Mouse (Mus musculus): Measurements from ENCODE around the gene Galnt7. TPM values are rescaled to one million over a fixed set of nuclear protein-coding genes. Genes with fewer than 3 reads are reported as not detected.

The Galnt7 gene
- polyA plus RNA-seq, 1 experiment from 2014 or later = 21.5 TPM

DNA sequence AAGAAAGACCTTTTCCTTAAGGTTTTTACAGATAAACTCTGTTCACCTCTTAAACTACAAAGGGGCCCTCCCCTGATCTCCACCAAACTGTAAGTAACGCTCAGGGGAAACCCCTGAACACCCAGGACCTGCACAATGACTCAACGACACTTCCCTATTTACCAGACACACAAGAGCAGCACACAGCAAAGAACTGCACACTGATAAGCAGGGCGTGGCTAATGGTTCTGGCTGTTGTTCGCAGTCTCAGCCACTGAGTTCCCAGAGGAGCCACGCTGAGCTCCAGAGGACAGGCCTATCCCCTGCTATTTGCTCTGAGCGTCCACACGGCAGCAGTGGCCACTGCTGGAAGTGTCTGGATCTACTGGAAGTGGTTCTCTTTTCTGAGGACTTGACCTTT is 76.6 kb downstream of the Galnt7 start:
- H3K9ac ChIP-seq = no peak overlapping the region
- H3K36me3 ChIP-seq = no peaks in the 10 kb centered on the region
- peak; percentile 79 for ATAC-seq (replicated peaks; ENCODE audit: low FRiP score)
- no peaks in the 10 kb centered on the region for H3K9me3 ChIP-seq (replicated peaks)
- 48% methylated on average over 7 of the region's 7 CpGs for WGBS
- H3K4me3 ChIP-seq (replicated peaks) = no peak overlapping the region
- H3K4me2 ChIP-seq = no peak overlapping the region
- H3K4me1 ChIP-seq = peaks cover 9% of the 10 kb centered on the region
- no peak overlapping the region for H3K27ac ChIP-seq
- no peaks in the 10 kb centered on the region for H3K27me3 ChIP-seq

DNA sequence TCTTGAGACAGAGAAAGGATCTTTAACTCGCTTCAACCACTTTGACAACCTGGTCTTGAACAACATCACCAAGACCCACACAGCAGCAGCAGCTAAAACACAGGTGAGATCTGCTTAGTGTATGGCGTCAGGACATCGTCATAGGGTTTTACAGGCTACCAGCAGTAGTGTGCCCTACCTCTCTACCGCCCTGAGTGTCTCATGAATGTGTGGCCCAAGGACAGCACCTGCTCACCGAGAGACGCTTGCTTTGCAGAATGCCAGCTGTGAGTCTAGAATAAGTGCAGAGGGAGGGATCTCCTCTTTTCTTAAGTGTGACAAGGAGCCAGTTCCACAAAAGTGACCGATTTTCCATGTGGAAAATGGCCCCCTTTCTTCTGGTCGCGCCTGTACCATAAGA is 77.5 kb downstream of the Galnt7 start:
- Histone ChIP-seq H3K27ac (no peak overlapping the region), H3K27me3 (no peaks in the 10 kb centered on the region), H3K4me2 (no peak overlapping the region), H3K9me3 (replicated peaks) (no peaks in the 10 kb centered on the region), H3K4me1 (peaks cover 9% of the 10 kb centered on the region), H3K36me3 (no peaks in the 10 kb centered on the region), H3K9ac (no peak overlapping the region), H3K4me3 (replicated peaks) (no peak overlapping the region)
- ATAC-seq (replicated peaks; ENCODE audit: low FRiP score) = no peak
- WGBS = 93% methylated on average over 9 of the region's 9 CpGs

DNA sequence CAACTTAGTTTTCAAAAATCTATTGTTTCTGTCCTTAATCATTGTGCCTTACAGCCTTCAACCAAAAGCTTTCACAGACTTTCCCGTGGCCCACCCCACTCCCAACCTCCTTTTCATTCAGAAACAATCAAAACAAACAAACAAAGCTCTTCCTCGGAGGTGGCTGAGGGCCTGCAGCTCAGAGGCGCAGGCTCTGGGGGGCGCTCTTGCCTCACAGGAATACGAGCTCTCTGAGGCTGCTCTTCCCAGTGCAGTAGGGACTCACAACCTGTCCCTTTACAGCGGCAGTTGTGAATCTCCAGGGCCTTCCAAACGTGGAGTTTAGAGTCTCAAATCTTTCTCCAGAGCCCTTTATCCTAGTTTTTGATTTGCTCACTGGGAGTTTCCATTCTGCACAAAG is 78.4 kb downstream of the Galnt7 start:
- Histone ChIP-seq H3K4me1 (peaks cover 6% of the 10 kb centered on the region), H3K27ac (no peak overlapping the region), H3K9me3 (replicated peaks) (no peaks in the 10 kb centered on the region), H3K9ac (no peak overlapping the region), H3K27me3 (no peaks in the 10 kb centered on the region), H3K36me3 (no peaks in the 10 kb centered on the region), H3K4me2 (no peak overlapping the region), H3K4me3 (replicated peaks) (no peak overlapping the region)
- ATAC-seq (replicated peaks; ENCODE audit: low FRiP score) = peak; percentile 74; the same call in 1 of the 2 replicates
- 12% methylated on average over 7 of the region's 7 CpGs for WGBS

DNA sequence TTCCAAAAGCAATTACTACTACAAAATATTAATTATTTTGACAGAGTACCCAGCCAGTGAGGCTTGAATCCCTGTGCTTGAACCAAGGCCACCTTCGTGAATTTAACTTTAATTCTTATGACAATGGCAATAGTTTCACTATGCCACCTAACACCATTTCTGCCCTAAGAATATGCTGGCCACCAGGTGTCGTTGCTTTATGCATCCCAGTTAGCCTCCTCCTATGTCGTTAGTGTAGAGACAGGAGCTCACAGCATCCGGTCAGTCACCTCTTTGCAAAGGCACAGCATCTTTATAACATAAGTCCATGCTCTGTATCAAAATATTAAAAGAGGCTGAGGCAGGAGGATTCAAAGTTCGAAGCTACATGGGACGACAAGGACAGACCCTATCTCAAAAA is 79.0 kb downstream of the Galnt7 start:
- H3K9ac ChIP-seq = no peak overlapping the region
- H3K9me3 ChIP-seq (replicated peaks) = no peaks in the 10 kb centered on the region
- 78% methylated on average over 6 of the region's 6 CpGs for WGBS
- H3K27ac ChIP-seq = no peak overlapping the region
- H3K4me2 ChIP-seq = no peak overlapping the region
- H3K4me1 ChIP-seq = peaks cover 10% of the 10 kb centered on the region
- ATAC-seq (replicated peaks; ENCODE audit: low FRiP score) = no peak
- H3K36me3 ChIP-seq = no peaks in the 10 kb centered on the region
- no peaks in the 10 kb centered on the region for H3K27me3 ChIP-seq
- H3K4me3 ChIP-seq (replicated peaks) = no peak overlapping the region

DNA sequence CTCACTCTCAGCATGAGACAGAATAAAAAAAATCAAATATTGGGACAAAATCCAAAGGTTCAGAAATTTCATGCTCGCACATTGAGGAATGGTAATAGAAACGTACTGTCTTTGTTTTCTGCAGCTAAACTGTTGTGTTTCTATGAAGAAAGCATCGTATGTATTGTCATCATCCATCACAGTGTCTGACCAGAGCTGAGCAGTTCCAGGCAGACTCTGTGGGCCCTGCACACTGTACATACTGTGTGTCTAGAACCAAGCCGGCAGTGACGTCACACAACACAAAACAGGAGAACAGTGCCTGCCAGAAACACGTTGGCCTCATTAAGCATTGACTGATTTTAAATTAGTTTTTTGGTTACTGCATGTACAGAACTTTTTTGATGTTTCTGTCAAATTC is 82.9 kb downstream of the Galnt7 start:
- H3K4me2 ChIP-seq = no peak overlapping the region
- 73% methylated on average over 6 of the region's 6 CpGs for WGBS
- no peaks in the 10 kb centered on the region for H3K9me3 ChIP-seq (replicated peaks)
- ATAC-seq (replicated peaks; ENCODE audit: low FRiP score) = 0 out of 2 replicates have a peak, but pooled peaks have one; percentile 47
- no peak overlapping the region for H3K4me3 ChIP-seq (replicated peaks)
- H3K9ac ChIP-seq = no peak overlapping the region
- H3K27ac ChIP-seq = no peak overlapping the region
- no peaks in the 10 kb centered on the region for H3K27me3 ChIP-seq
- no peaks in the 10 kb centered on the region for H3K36me3 ChIP-seq
- H3K4me1 ChIP-seq = peaks cover 14% of the 10 kb centered on the region

DNA sequence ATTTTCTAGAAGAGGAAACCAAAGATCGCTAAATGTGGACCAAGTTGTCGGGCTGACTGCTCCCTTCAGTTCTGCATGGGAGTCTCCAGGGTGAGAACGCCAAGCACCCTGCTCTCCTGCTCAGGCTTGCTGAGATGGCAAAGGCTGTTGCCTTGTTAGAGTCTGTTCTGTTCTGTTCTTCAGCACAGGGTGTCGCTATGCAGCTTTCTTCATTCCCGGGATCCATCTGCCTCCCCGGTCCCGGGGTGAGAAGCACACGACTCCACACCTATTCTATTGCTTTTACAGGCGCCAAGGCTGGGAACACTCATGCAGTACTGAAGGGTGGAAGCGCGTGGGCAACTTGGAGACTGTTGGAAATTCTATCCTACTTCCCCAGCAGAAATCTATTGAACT is 83.4 kb downstream of the Galnt7 start:
- ATAC-seq (replicated peaks; ENCODE audit: low FRiP score) = peak; percentile 67
- WGBS = 33% methylated on average over 11 of the region's 11 CpGs

DNA sequence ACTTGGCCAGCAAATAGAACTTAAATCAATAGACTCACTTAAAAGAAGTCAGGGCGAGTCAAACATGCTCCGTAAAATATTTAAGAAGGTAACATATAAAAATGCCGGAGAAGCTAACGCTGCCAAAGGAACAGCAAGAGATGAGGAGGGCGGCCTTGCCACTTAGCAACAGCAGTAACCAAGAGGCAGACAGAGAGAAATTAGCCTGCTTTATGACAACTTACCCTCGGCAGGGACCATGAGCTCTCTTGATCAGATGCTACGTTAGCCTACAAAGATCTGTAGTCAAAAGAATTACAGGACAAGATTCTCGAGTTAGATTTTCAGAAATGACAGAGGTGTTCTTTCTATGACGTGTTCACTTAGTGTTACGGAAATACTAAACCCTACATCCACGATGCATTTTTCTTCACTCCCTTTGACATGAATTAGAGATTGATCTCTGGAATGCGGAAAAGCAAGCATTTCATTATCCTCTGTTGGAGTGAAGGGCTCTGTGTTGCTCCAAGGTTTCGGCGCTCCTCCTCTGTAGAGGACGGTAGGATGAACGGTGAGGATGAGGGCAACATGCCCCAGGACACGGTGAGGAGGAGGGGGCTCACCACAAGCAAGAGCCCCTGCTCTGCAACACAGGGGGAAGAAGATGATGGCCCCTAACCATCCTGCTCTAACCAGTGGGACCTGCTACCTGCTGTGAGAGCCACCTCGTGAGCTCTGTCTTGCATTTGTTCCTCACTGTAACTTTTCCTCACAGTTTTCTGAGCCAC is 84.0 kb downstream of the Galnt7 start:
- Histone ChIP-seq H3K9me3 (replicated peaks) (no peaks in the 10 kb centered on the region), H3K4me2 (no peak overlapping the region), H3K4me1 (peaks cover 11% of the 10 kb centered on the region), H3K9ac (no peak overlapping the region), H3K27ac (no peak overlapping the region), H3K4me3 (replicated peaks) (no peak overlapping the region), H3K36me3 (no peaks in the 10 kb centered on the region), H3K27me3 (no peaks in the 10 kb centered on the region)
- 75% methylated on average over 18 of the region's 18 CpGs for WGBS
- no peak for ATAC-seq (replicated peaks; ENCODE audit: low FRiP score)

More for the DNA sequence above, 83.4 kb downstream of the Galnt7 start:
- Histone ChIP-seq H3K36me3 (no peaks in the 10 kb centered on the region), H3K9me3 (replicated peaks) (no peaks in the 10 kb centered on the region), H3K4me1 (peaks cover 11% of the 10 kb centered on the region), H3K4me3 (replicated peaks) (no peak overlapping the region), H3K27ac (no peak overlapping the region), H3K4me2 (no peak overlapping the region), H3K9ac (no peak overlapping the region), H3K27me3 (no peaks in the 10 kb centered on the region)

DNA sequence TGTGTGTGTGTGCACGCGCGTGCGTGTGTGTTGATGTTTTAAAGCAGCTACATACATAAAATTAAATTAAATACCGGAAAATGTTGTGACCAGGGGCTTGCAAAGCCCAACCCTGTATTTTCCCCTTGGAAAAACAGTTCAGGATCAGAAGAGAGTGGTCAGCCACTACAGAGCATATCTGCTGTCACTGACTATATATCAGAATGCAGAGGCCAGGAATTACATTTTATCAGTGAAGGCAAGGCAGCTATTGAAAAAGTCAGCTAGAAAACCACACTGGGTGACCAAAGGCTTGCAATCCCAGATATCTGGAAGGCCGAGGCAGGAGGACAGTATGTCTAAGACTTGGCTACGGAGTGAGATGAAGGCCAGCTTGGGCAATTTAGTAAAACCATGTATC is 84.8 kb downstream of the Galnt7 start:
- Histone ChIP-seq H3K4me2 (no peak overlapping the region), H3K36me3 (no peaks in the 10 kb centered on the region), H3K9ac (no peak overlapping the region), H3K27me3 (no peaks in the 10 kb centered on the region), H3K9me3 (replicated peaks) (no peaks in the 10 kb centered on the region), H3K27ac (0 out of 2 replicates have a peak overlapping the region, but pooled peaks have one; percentile 38), H3K4me3 (replicated peaks) (no peak overlapping the region), H3K4me1 (peaks cover 14% of the 10 kb centered on the region)
- WGBS = 74% methylated on average over 7 of the region's 7 CpGs
- ATAC-seq (replicated peaks; ENCODE audit: low FRiP score) = peak; percentile 46; the same call in 1 of the 2 replicates

DNA sequence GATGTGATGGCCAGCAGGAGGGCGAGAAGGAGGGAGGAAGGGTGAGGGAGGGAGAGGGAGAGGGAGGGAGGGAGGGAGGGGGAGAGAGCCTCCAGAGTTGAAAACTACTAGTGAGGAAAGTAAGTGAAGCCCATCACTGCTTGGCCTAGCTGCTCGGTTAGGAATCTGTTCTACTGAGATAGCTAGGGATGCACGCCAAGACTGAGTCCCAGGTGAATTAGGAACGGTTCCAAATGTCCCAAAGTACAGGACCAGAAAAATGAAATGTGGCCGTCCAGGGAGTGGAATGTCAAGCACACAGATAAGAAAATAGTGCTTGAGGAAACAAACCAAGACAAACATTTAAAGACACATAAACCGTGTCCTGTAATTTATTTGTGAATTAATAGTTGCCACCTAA is 87.8 kb downstream of the Galnt7 start:
- Histone ChIP-seq H3K9me3 (replicated peaks) (no peaks in the 10 kb centered on the region), H3K4me1 (peaks cover 10% of the 10 kb centered on the region), H3K9ac (no peak overlapping the region), H3K36me3 (no peaks in the 10 kb centered on the region), H3K27ac (no peak overlapping the region), H3K4me3 (replicated peaks) (no peak overlapping the region), H3K4me2 (no peak overlapping the region), H3K27me3 (no peaks in the 10 kb centered on the region)
- WGBS = 56% methylated on average over 6 of the region's 6 CpGs
- ATAC-seq (replicated peaks; ENCODE audit: low FRiP score) = no peak

DNA sequence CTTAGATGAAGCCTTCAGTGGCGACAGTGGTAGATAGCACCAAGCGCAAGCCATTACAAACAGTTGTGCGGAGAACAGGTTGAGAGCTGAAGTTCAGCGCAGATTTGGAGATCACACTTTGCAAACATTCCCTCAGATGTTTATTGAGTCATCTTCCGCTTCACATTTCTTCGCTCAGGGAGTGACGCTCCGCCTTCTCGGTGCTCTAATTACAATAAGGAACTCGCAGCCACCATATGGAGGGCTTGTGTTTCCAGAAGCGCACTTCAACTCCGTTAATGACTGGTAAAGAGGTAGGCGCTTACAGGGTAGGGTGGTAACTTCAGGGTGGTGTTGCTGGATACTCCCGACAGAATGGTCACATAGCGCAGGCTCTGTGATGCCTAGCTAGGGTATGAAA is 89.1 kb downstream of the Galnt7 start:
- H3K4me3 ChIP-seq (replicated peaks) = no peak overlapping the region
- H3K9me3 ChIP-seq (replicated peaks) = no peaks in the 10 kb centered on the region
- no peak overlapping the region for H3K27ac ChIP-seq
- H3K4me2 ChIP-seq = no peak overlapping the region
- no peak overlapping the region for H3K9ac ChIP-seq
- no peak for ATAC-seq (replicated peaks; ENCODE audit: low FRiP score)
- H3K36me3 ChIP-seq = no peaks in the 10 kb centered on the region
- no peaks in the 10 kb centered on the region for H3K27me3 ChIP-seq
- WGBS = 86% methylated on average over 15 of the region's 15 CpGs
- H3K4me1 ChIP-seq = peaks cover 5% of the 10 kb centered on the region; the same call in 1 of the 2 replicates

DNA sequence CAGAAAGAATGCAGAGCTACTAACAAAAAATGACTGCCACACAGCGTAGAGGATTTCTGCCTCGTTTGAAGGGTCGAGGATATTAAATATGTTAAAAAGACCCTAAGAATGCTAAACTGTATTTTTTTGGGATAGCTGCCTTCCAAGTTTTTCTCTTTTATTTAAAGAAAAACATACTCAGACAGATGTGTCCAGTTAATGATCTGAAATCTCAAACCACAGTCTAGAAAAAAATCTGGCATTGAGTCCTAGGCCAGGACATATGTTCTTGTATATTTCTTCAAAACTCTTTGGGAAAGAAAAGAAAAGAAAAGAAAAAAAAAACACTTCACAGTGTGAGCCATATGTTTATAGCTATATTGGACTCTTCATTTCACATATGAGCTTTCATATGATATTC is 90.1 kb downstream of the Galnt7 start:
- H3K4me1 ChIP-seq = peaks cover 3% of the 10 kb centered on the region; the same call in 1 of the 2 replicates
- no peak for ATAC-seq (replicated peaks; ENCODE audit: low FRiP score)
- WGBS = 64% methylated on average over 3 of the region's 3 CpGs
- H3K4me2 ChIP-seq = no peak overlapping the region
- H3K9ac ChIP-seq = no peak overlapping the region
- H3K4me3 ChIP-seq (replicated peaks) = no peak overlapping the region
- H3K36me3 ChIP-seq = no peaks in the 10 kb centered on the region
- H3K27me3 ChIP-seq = no peaks in the 10 kb centered on the region
- H3K9me3 ChIP-seq (replicated peaks) = no peaks in the 10 kb centered on the region
- H3K27ac ChIP-seq = no peak overlapping the region

DNA sequence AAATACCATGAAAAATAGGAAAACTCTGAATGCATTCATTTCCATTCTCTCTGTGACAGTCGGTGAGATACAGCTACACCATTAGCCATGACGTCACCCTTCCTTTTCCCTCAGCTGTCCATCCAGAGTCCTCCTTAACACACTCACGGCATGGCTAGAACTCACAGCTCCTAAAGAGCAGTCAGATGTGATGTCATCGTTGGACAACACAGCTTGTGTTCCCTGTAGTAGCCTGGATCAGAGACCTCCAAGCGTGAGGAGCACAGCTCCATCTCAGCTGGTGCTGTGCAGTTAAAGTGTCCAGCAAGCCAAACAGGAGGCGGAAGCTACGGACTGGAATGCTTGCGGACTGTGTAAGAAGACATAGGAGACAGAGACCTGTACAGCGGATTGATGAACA is 91.9 kb downstream of the Galnt7 start:
- Histone ChIP-seq H3K4me1 (peaks cover 3% of the 10 kb centered on the region; the same call in 1 of the 2 replicates), H3K36me3 (no peaks in the 10 kb centered on the region), H3K27ac (no peak overlapping the region), H3K9me3 (replicated peaks) (no peaks in the 10 kb centered on the region), H3K4me3 (replicated peaks) (no peak overlapping the region), H3K27me3 (no peaks in the 10 kb centered on the region), H3K4me2 (no peak overlapping the region), H3K9ac (no peak overlapping the region)
- no peak for ATAC-seq (replicated peaks; ENCODE audit: low FRiP score)
- WGBS = 84% methylated on average over 9 of the region's 9 CpGs
